Mouse (Mus musculus) G1E (cell line): ENCODE results near the gene Grip1.

Experiments used
- CTCF ChIP-seq: IDR thresholded peaks from 2 replicates; pipeline ENCODE4 v1.5.1; 2012; ENCODE audit warnings: low read depth, low read length, inconsistent platforms, mixed read lengths
- GATA1 ChIP-seq: IDR thresholded peaks from 2 replicates; pipeline ENCODE4 v1.6.1; 2012; ENCODE audit warnings: borderline replicate concordance, low read length, inconsistent platforms, mixed read lengths
- TAL1 ChIP-seq: conservative IDR thresholded peaks from 2 replicates; pipeline ENCODE4 v1.6.1; 2012; ENCODE audit warnings: low read depth, low read length, inconsistent platforms, mixed read lengths

DNA sequence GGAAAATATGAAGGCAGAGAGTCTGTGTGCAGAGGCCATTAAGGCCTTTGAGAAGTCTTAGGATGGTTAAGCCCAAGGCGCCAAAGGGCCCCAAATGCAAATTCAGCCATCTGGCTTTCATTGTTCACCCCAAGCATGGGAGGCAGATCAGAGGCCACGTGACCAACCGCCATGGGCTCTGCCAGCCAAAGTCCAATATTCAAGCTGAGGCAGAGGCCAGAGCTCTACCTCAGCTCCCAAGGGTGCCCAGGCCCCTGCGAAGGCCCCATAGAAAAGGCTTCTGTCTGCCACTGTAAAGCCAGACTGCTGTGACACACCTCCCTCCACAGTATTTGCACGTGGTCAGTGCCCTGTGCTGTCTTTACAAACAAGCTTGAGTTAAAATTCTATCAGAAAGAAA, 158.4 kb downstream of the Grip1 start:
- TF ChIP-seq CTCF: no peak
- TF ChIP-seq TAL1: no peak
- no peak for TF ChIP-seq GATA1
